Mouse (Mus musculus): ENCODE measurements at regions not wholly inside any gene's neighbourhood (a gene's known extent, or its start where the extent isn't known, plus 50 kb on each side); places are given as distances from the start of the nearest gene placed in this dataset.

GRCm38 (mm10) chr17:3248875-3249274 is 77.5 kb upstream of the Tiam2 start:
- no peak for DNase-seq (ENCODE audit: low read depth, low spot score)

GRCm38 (mm10) chr17:3249320-3249719 is 77.1 kb upstream of the Tiam2 start:
- DNase-seq (ENCODE audit: low read depth, low spot score) = no peak

GRCm38 (mm10) chr17:3251176-3251575 is 75.2 kb upstream of the Tiam2 start:
- DNase-seq (ENCODE audit: low read depth, low spot score) = no peak

GRCm38 (mm10) chr17:3251966-3252365 is 74.4 kb upstream of the Tiam2 start:
- no peak for DNase-seq (ENCODE audit: low read depth, low spot score)

GRCm38 (mm10) chr17:3253508-3254176 is 72.7 kb upstream of the Tiam2 start:
- peak; percentile 55 for DNase-seq (ENCODE audit: low read depth, low spot score)

- no peak for DNase-seq (ENCODE audit: low read depth, low spot score)
Observed at GRCm38 (mm10) chr17:3256765-3257164, 69.6 kb upstream of the Tiam2 start.

- DNase-seq (ENCODE audit: low read depth, low spot score) = no peak
Observed at GRCm38 (mm10) chr17:3258811-3259510, 67.4 kb upstream of the Tiam2 start.

- peak; percentile 20 for DNase-seq (ENCODE audit: low read depth, low spot score)
Observed at GRCm38 (mm10) chr17:3260796-3261195, 65.6 kb upstream of the Tiam2 start.

- peak; percentile 78 for DNase-seq (ENCODE audit: low read depth, low spot score)
Observed at GRCm38 (mm10) chr17:3273108-3274091, 53.0 kb upstream of the Tiam2 start.

GRCm38 (mm10) chr17:3274449-3275285 is 51.7 kb upstream of the Tiam2 start:
- no peak for DNase-seq (ENCODE audit: low read depth, low spot score)
